Mouse (Mus musculus) heart, embryonic 11.5 days (tissue): ENCODE results near the gene Evi2b. TPM values are rescaled to one million over a fixed set of nuclear protein-coding genes. Genes with fewer than 3 reads are reported as not detected.

ENCODE experiments used
- ATAC-seq: fragments of 200-750 bp; cut with Nextera tagmentation; replicated peaks from 2 replicates; pipeline ENCODE4 v1.8.0; 2017; ENCODE audit warnings: moderate library complexity; ENCODE audit not compliant: insufficient number of reproducible peaks, low FRiP score, low TSS enrichment
- H3K27ac ChIP-seq: fragments of 300-500 bp; sonication (generic); 2 replicates; pipeline ENCODE4 v1.5.1; 2014; ENCODE audit warnings: mild to moderate bottlenecking, low read depth, low read length
- H3K27me3 ChIP-seq: fragments of 300-500 bp; sonication (generic); 2 replicates; pipeline ENCODE4 v1.6.1; 2014; ENCODE audit warnings: mild to moderate bottlenecking, low read length, mixed read lengths; ENCODE audit not compliant: control insufficient read depth, insufficient read depth
- H3K36me3 ChIP-seq: fragments of 300-500 bp; sonication (generic); 2 replicates; pipeline ENCODE4 v1.6.1; 2014; ENCODE audit warnings: mild to moderate bottlenecking, low read length, moderate library complexity, mixed read lengths; ENCODE audit not compliant: control insufficient read depth, insufficient read depth
- H3K4me1 ChIP-seq: fragments of 300-500 bp; sonication (generic); 2 replicates; pipeline ENCODE4 v1.6.1; 2014; ENCODE audit warnings: low read length; ENCODE audit not compliant: control insufficient read depth, insufficient read depth
- H3K4me2 ChIP-seq: fragments of 300-500 bp; sonication (generic); 2 replicates; pipeline ENCODE4 v1.6.1; 2014; ENCODE audit warnings: mild to moderate bottlenecking, moderate library complexity
- H3K4me3 ChIP-seq: fragments of 300-500 bp; sonication (generic); 2 replicates; pipeline ENCODE4 v1.5.1; 2014; ENCODE audit warnings: low read depth, low read length
- H3K9ac ChIP-seq: fragments of 300-500 bp; sonication (generic); 2 replicates; pipeline ENCODE4 v1.6.1; 2014; ENCODE audit warnings: mild to moderate bottlenecking, low read depth, low read length, moderate library complexity
- H3K9me3 ChIP-seq: fragments of 300-500 bp; sonication (generic); replicated peaks from 2 replicates; pipeline ENCODE4 v1.6.1; 2016; ENCODE audit warnings: low read length; ENCODE audit not compliant: control insufficient read depth
- WGBS: fragments of 180-500 bp; shearing (Covaris S2); extraction: QIAGEN DNeasy Blood & Tissue Kit; methylation state at CpG from one replicate; pipeline ENCODE4 v1.1.7; 2014; ENCODE audit not compliant: insufficient replicate concordance; 5-methylcytosine and 5-hydroxymethylcytosine counted together
- polyA plus RNA-seq: library from polyadenylated mRNA; unstranded; fragments of >200 nt; fragmentation: Nextera tagmentation; extraction: Ambion mirVana; gene quantifications from 2 replicates; pipeline ENCODE4 v1.2.1, GENCODE M21; 2014

The Evi2b gene
- polyA plus RNA-seq, 1 experiment from 2014 or later: 0.54 TPM

DNA sequence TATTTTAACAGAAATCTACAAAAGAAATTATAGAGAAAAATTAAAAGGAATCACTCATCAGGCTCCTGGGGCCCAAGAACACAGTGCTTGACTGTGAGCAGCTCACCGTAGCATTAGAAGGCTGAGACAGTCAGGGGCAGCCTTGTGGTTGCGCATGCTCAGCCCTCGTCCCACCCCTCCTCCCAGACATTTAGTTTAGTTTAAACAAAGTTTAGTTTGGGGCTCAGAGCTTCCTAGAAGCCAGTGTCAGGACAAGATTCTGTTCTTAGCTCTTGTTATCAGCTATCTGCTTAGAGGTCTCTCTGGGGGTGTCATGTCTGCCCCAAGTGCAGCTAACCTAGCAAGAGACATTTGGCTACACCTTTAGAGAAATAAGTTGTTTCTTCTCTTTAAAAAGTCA is 5.0 kb upstream of the Evi2b start:
- H3K36me3 ChIP-seq: 0 out of 2 replicates have a peak, but pooled peaks cover 4% of the 10 kb centered on the region
- H3K4me1 ChIP-seq: peaks cover 7% of the 10 kb centered on the region
- no peak for ATAC-seq
- H3K9ac ChIP-seq: no peak overlapping the region
- H3K27me3 ChIP-seq: no peaks in the 10 kb centered on the region
- H3K4me2 ChIP-seq: no peak overlapping the region
- H3K27ac ChIP-seq: no peak overlapping the region
- H3K9me3 ChIP-seq: no peaks in the 10 kb centered on the region
- no peak overlapping the region for H3K4me3 ChIP-seq
- WGBS: 89% methylated on average over 3 of the region's 3 CpGs

GRCm38 (mm10) chr11:79527739-79528384 is 4.3 kb upstream of the Evi2b start:
- no peak for ATAC-seq
- H3K36me3 ChIP-seq: 0 out of 2 replicates have a peak, but pooled peaks cover 4% of the 10 kb centered on the region
- H3K4me2 ChIP-seq: no peak overlapping the region
- no peaks in the 10 kb centered on the region for H3K9me3 ChIP-seq
- H3K4me3 ChIP-seq: no peak overlapping the region
- H3K9ac ChIP-seq: no peak overlapping the region
- peaks cover 5% of the 10 kb centered on the region for H3K4me1 ChIP-seq
- 69% methylated on average over 5 of the region's 5 CpGs for WGBS
- no peak overlapping the region for H3K27ac ChIP-seq
- H3K27me3 ChIP-seq: no peaks in the 10 kb centered on the region

GRCm38 (mm10) chr11:79527015-79527738 is 3.6 kb upstream of the Evi2b start:
- H3K27me3 ChIP-seq: no peaks in the 10 kb centered on the region
- no peaks in the 10 kb centered on the region for H3K9me3 ChIP-seq
- 64% methylated on average over 15 of the region's 15 CpGs for WGBS
- no peak overlapping the region for H3K4me3 ChIP-seq
- H3K36me3 ChIP-seq: 0 out of 2 replicates have a peak, but pooled peaks cover 4% of the 10 kb centered on the region
- ATAC-seq: no peak
- H3K4me1 ChIP-seq: peaks cover 5% of the 10 kb centered on the region
- no peak overlapping the region for H3K27ac ChIP-seq
- no peak overlapping the region for H3K9ac ChIP-seq
- H3K4me2 ChIP-seq: no peak overlapping the region

- Histone ChIP-seq H3K36me3 (0 out of 2 replicates have a peak, but pooled peaks cover 4% of the 10 kb centered on the region), H3K9ac (no peak overlapping the region), H3K4me1 (peaks cover 5% of the 10 kb centered on the region), H3K27me3 (no peaks in the 10 kb centered on the region), H3K4me2 (no peak overlapping the region), H3K9me3 (no peaks in the 10 kb centered on the region), H3K4me3 (no peak overlapping the region), H3K27ac (no peak overlapping the region)
- no peak for ATAC-seq
- WGBS: 87% methylated on average over 3 of the region's 3 CpGs
These were observed 3.0 kb upstream of the Evi2b start for GRCm38 (mm10) chr11:79526549-79526948.

GRCm38 (mm10) chr11:79524310-79524575 is 681 bp upstream of the Evi2b start:
- Histone ChIP-seq H3K4me3 (no peak overlapping the region), H3K4me1 (peaks cover 5% of the 10 kb centered on the region), H3K36me3 (0 out of 2 replicates have a peak, but pooled peaks cover 4% of the 10 kb centered on the region), H3K27me3 (no peaks in the 10 kb centered on the region), H3K4me2 (no peak overlapping the region), H3K9me3 (no peaks in the 10 kb centered on the region), H3K27ac (no peak overlapping the region), H3K9ac (no peak overlapping the region)
- ATAC-seq: no peak
- WGBS: 98% methylated on average over 1 of the region's 1 CpGs

DNA sequence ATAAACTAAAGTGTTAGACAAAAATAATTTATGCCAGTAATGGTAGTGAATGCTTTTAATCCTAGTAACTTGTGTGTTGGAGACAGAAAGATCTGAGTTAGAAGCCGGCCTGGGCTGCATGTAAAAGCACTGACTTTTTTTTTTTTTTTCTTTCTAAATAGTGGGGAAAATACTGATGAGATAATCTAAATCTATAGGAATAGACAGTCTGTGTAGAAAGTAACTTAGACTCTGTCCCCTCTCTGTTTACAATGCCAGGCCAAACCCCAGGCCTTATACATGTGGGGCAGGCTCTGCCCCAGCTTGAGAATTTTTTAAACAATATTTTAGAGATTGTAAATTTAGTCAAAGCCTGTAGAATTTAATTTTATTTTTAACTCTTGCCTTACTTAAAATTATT is 618 bp downstream of the Evi2b start:
- H3K9me3 ChIP-seq: no peaks in the 10 kb centered on the region
- H3K4me2 ChIP-seq: no peak overlapping the region
- H3K27me3 ChIP-seq: no peaks in the 10 kb centered on the region
- H3K4me3 ChIP-seq: no peak overlapping the region
- no peak overlapping the region for H3K27ac ChIP-seq
- ATAC-seq: no peak
- H3K4me1 ChIP-seq: peaks cover 5% of the 10 kb centered on the region
- 89% methylated on average over 1 of the region's 1 CpGs for WGBS
- 0 out of 2 replicates have a peak, but pooled peaks cover under 1% of the 10 kb centered on the region for H3K36me3 ChIP-seq
- no peak overlapping the region for H3K9ac ChIP-seq

DNA sequence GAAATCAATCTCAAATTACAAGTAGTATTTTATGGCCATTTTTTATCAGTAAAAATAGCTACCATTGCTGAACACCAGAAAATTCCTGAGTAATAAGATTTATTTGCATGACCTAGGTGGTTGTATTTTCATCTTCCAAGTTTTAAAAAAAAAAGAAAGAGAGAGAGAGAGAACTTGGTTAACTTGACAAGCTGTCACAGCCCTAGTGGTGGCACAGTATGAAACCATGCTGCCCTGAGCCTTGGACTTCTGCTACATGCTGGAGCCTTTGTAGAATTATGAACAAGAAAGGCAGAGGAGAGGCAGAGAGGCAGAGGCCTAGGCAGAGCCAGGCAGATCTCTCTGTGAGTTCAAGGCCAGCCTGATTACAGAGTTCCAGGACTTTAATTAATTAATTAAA is 1.6 kb downstream of the Evi2b start:
- no peak overlapping the region for H3K27ac ChIP-seq
- ATAC-seq: no peak
- no peaks in the 10 kb centered on the region for H3K4me1 ChIP-seq
- H3K4me3 ChIP-seq: no peak overlapping the region
- no peak overlapping the region for H3K9ac ChIP-seq
- H3K36me3 ChIP-seq: no peaks in the 10 kb centered on the region
- H3K27me3 ChIP-seq: no peaks in the 10 kb centered on the region
- H3K4me2 ChIP-seq: no peak overlapping the region
- no peaks in the 10 kb centered on the region for H3K9me3 ChIP-seq

DNA sequence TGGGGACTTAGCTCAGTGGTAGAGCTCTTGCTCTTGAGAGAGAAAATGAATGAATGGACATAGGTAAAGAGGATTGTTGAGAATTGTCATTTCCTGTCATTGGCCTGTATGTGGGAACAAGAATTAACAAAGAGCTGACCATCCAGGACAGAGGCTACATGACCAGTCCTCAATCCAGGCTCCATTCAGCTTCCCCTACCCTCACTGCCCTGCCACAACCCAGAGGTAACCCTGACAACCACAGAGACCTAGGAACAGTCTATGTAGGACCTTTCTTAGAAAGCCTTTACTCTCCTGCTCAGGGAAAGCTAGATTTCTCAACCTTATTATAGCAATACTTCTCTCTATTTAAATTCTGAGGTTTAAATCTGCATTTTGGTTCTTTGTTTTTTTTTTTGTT is 2.8 kb downstream of the Evi2b start:
- H3K4me3 ChIP-seq: no peak overlapping the region
- no peaks in the 10 kb centered on the region for H3K27me3 ChIP-seq
- no peaks in the 10 kb centered on the region for H3K4me1 ChIP-seq
- H3K9me3 ChIP-seq: no peaks in the 10 kb centered on the region
- no peaks in the 10 kb centered on the region for H3K36me3 ChIP-seq
- no peak for ATAC-seq
- no peak overlapping the region for H3K27ac ChIP-seq
- H3K9ac ChIP-seq: no peak overlapping the region
- no peak overlapping the region for H3K4me2 ChIP-seq

DNA sequence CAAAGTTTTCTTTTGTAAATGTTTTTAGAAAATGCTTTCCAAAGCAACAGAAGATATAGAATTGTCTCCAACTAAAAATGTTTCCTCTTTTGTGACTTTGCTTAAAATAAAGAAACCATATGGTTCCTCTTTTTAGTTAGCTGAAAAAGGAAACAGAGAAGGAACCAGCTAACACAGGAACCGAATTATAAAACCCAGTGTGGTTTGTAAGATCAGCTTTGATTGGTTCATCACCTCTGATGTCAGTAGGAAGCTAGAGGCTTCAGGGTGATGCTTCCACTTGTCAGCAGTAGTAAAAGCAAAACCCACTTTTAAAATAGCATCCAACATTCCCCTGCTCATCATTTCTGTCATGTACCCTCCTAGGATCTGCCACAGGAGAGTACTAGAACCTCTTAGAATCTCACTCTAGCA is 3.7 kb downstream of the Evi2b start:
- no peak overlapping the region for H3K27ac ChIP-seq
- no peaks in the 10 kb centered on the region for H3K4me1 ChIP-seq
- no peak overlapping the region for H3K4me3 ChIP-seq
- H3K36me3 ChIP-seq: no peaks in the 10 kb centered on the region
- H3K27me3 ChIP-seq: no peaks in the 10 kb centered on the region
- H3K4me2 ChIP-seq: no peak overlapping the region
- 77% methylated on average over 1 of the region's 1 CpGs for WGBS
- H3K9ac ChIP-seq: no peak overlapping the region
- ATAC-seq: no peak
- H3K9me3 ChIP-seq: no peaks in the 10 kb centered on the region
